In genomic region chr1:165289831-165290230, GRCm38 (mm10) we compare ENCODE assay signal across 9 mouse cellular contexts. TPM values are rescaled to one million over a fixed set of nuclear protein-coding genes. Genes with fewer than 3 reads are reported as not detected.
A peak's percentile ranks its signal among the peaks of the same experiment; 100 is the strongest.
DNase-seq lines count a peak whose midpoint lies in the region; ATAC-seq lines count a peak whose summit lies in the region.
"Had no signal": no experiment of that assay in that cellular context is flagged by ENCODE, and none has a peak within 500 bp of the region (broad histone marks: within the 10 kb centered on the region; RNA-seq: fewer than 3 reads in every experiment).

No protein-coding gene starts in this region.

- no peak overlapping the region for H3K4me3 ChIP-seq in forebrain, embryonic 11.5 days (ENCODE audit: low read depth, low read length)

- ATAC-seq in forebrain, embryonic 11.5 days (replicated peaks; ENCODE audit: low FRiP score): no peak
- ATAC-seq: activated CD4-positive, CD25-positive, alpha-beta regulatory T cell, adult 4 months had no signal

- no peak overlapping the region for H3K4me2 ChIP-seq in forebrain, embryonic 11.5 days (ENCODE audit: low read depth, low read length, severe bottlenecking)

- H3K27me3 ChIP-seq in forebrain, embryonic 11.5 days (ENCODE audit: control insufficient read depth, insufficient read depth, low read length): no peaks in the 10 kb centered on the region

- H3K36me3 ChIP-seq in forebrain, embryonic 11.5 days (ENCODE audit: control insufficient read depth, insufficient read depth, low read length): no peaks in the 10 kb centered on the region

- H3K9me3 ChIP-seq in forebrain, embryonic 11.5 days (ENCODE audit: control insufficient read depth, low read length): no peaks in the 10 kb centered on the region

- H3K27ac ChIP-seq in forebrain, embryonic 11.5 days (ENCODE audit: low read depth, low read length): no peak overlapping the region

- no peak overlapping the region for H3K9ac ChIP-seq in forebrain, embryonic 11.5 days (ENCODE audit: low read length)

- H3K4me1 ChIP-seq in forebrain, embryonic 11.5 days (replicated peaks; ENCODE audit: control insufficient read depth, insufficient read depth, low read length): no peaks in the 10 kb centered on the region

- peak; percentile 72 for DNase-seq in heart, adult 11 months
- DNase-seq in heart, adult 9 months (ENCODE audit: low spot score in 2 of 2): no peak
- peak; percentile 23 to 50 for DNase-seq in B cell, adult 2 months
- peak; percentile 27 for DNase-seq in c-Kit-positive CD71-positive TER-119-positive erythroid progenitor cells, embryonic 14.5 days (ENCODE audit: low spot score)
- DNase-seq in lung, postnatal 4 days: peak; percentile 31 to 40
- no peak for DNase-seq in layer of hippocampus, adult 18-20 months (ENCODE audit: low spot score in 2 of 2)
- no peak for DNase-seq in forebrain, embryonic 11.5 days (ENCODE audit: low spot score)
- DNase-seq in embryo, embryonic 10.5 days (ENCODE audit: low spot score): no peak

- 96% methylated on average over 4 of the region's 4 CpGs for WGBS in forebrain, embryonic 11.5 days

RNA-seq across cellular contexts. Expression of gene Gpr161, which starts 5.8 kb away (rescaled TPM):
- 10 to 100 TPM; 75.9 to 82.9 TPM for total RNA-seq in layer of hippocampus, adult 18-20 months (2021)
- polyA plus RNA-seq in forebrain, embryonic 11.5 days (2014; fragmentation: Nextera tagmentation; extraction: Ambion mirVana): 2.2 and 2.5 TPM in 2 replicates
- polyA plus RNA-seq: activated CD4-positive, CD25-positive, alpha-beta regulatory T cell, adult 4 months had no signal

RNA-seq across cellular contexts. Expression of gene Tiprl, which starts 53.0 kb away (rescaled TPM):
- 10 to 100 TPM; 63.0 to 67.1 TPM for total RNA-seq in layer of hippocampus, adult 18-20 months (2021)
- polyA plus RNA-seq in forebrain, embryonic 11.5 days (2014; fragmentation: Nextera tagmentation; extraction: Ambion mirVana): 104 and 109 TPM in 2 replicates

Comparison
In these comparisons a context has a peak if more than half of its experiments do, and no peak if none do; other contexts are left out.
1. DNase-seq: peak in heart, adult 11 months (single experiment), B cell, adult 2 months (2 of 2), c-Kit-positive CD71-positive TER-119-positive erythroid progenitor cells, embryonic 14.5 days (single experiment) and lung, postnatal 4 days (2 of 2); none in heart, adult 9 months (0 of 2), layer of hippocampus, adult 18-20 months (0 of 2), forebrain, embryonic 11.5 days (single experiment) and embryo, embryonic 10.5 days (single experiment).